Mouse (Mus musculus) lung, postnatal 14 days (tissue): Measurements from ENCODE around the gene Wls.

Experiments
- DNase-seq: peaks from one replicate; pipeline ENCODE4 v3.0.0; 2021

The Wls gene

DNA sequence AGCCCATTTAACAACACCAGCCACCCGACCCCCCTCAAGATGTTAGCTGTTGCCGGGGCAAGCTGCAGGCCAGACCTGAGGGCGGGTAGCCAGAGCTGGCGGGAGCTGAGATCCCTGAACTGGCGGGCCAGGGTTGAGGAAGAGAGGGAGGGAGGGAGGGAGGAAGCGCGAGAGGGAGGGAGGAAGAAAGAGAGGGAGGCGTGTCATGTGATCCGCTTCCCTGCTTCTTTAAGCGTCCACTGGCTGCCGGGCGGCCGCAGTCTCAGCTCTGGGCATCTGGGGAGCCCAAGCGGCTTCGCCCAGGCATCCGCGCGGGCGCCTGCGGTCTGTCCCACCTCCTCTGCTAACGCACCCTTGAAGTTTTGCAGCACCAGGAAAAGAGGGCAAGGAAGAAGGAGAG, at the start of gene Wls:
Gene Wls (plus strand): TSS at position 192 of the 400 bp plus-strand sequence.
- peak; percentile 76 for DNase-seq

DNA sequence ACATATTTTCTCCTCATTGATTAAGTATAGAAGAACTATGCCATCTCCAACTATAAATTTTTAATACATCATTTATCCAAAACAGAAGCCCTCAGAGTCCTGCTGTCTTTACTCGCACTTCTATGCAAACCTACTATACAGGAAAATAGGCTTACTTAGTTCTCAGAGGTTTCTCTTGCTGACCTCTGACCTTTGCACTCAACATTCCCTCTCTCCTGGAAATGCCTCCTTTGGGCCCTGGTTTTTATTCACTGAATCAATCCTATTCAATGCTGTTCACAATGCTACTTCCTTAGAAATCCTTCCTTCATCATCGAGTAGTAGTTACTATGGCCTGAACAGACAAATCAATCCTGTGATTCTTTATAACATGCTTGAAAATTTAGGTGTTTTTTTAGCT, 49.7 kb upstream of the Wls start:
- no peak for DNase-seq

DNA sequence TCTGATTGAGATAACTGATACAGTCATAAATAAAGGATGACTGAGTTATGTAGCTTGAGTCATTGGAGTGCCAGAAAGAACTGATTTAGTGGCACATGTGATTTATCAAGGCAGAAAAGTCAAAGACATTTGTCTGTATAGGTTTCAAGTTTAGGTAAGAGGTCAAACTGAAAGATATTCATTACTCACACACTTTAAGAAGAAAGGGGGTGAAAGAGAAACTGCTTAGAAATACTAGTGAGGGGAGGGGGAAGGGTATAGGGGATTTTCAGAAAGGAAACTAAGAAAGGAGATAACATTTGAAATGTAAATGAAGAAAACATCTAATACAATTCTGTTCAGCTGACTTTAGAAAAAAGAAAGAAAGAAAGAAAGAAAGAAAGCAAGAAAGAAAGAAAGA, 7.9 kb upstream of the Wls start:
- no peak for DNase-seq

DNA sequence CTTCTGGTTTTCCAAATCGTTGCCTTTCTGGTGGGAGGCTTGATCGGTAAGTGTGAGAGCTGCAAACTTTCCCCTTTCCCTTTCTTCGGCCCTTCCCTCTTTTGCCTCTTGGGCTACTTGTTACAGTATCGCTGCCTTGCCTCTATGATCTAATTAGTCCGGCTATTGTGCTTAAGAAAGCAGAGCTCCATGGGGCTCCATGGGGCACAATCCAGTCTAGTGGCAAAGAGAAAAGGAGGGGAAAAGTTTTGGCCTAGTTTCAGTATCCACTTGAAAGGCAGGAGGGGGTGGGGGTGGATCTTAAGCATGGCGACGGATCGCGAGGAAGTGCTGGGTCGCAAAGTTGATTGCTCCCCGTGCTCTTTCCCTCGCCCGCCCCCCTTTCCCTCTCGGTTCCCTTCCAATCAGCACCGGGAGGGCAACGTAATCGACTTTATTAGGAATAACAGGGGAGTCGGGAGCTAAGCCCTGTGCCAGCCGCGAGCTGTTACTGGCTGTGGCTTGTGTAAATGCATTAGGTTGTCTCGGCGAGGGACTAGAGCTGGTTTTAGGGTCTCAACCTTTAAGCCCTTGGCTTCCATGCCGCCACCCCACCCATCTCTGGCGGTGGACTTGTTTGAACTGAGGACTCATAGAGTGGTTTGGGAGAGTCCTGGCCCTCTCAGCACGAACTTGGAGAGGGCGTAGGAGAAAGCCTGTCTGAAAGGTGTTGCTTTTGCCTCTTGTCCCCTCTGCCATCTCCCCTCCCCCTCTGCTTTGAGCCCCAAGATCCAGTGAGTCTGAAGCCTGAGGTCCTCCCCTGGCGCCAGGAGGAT, 737 bp downstream of the Wls start:
- DNase-seq: peak; percentile 73

DNA sequence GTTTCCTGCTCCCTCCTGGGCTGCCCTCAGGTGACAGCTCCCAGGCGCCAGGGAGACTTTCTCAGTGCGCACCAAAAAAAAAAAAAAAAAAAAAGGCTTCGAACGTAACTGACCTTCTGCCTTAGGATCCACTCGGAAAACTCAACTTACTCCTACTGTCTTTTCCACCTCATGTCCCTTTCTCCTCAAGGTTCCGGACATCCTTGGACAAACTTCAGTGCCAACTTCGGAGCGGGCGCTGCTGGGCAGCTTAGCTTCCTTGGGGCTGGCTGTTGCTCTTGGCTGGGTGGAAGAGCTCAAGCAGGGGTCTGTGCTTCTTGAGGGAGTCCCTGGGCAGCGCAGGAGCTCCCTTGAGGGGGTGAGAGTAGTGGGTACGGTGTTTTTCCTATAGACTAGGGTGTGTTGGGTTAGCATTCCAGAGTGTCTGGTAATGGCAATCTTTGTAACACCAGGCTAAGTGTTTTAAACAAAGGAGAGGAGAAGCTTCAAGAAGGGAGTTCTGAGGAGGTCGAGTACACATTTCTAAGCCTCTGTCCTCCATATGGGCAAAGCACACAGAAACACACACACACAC, 1.4 kb downstream of the Wls start:
- DNase-seq: peak; percentile 28

DNA sequence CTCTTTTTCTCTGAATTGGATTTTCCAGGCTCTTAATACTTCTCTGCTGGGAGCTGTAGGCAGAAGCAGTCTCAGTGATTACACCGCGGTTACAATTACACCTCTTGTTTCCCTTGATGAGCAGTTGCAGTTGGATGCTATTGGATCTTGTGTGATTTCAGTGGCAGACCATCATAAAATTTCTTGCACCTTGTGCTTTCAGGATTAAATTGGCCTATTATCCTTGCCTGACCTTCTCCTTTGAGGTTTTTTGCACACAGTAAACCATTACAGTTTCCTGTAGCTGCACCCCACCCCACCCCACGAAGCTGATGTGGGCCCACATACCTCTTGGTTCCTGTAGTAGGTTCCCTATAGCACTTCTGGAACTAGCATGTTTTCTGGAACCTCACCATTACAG, 2.0 kb downstream of the Wls start:
- DNase-seq: no peak

DNA sequence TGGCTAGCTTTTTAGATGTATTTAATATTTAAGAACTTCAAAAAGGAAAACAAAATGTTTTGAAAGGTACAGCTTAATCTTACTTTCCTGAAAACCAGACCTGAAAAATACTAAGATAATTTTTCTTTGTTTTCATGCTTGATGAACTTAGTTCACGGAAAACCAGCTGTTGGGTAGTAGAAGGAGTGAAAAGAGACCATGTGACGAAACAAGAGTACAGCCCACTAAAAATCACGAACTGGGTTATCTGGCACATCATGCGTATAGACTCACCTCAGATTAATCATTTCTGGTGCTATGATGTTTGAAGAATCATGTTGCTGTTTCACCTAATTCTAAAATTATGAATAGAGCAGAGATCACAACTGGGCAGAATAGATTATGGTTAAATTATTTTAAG, 3.7 kb downstream of the Wls start:
- no peak for DNase-seq

DNA sequence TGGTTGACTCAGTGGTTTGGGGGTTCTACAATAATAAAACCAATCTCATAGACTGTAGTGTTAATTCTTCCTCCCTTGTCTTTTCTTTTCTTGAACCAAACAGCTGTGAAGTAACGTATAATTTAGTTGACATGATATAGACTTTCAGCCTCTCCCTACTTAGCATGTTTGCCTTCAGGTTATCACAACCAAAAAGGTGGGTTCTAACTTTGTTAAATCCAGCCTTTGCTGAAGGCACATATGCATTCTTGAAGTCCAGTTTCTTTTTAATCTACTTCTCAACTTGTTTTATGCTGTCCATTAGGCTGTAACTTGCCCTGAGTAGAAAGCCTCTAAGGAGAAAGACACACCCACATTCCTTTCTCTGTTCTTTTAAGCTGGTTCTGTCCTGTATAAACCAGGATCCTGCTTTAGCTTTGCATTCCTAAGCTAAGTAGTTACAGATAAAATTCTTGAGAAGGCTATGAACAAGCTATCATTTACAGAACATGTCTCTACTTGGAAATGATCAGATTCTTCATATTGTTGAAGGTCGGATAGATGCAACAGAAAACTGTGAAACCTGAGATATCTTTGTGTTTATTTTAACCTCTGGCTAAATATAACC, 8.0 kb downstream of the Wls start:
- no peak for DNase-seq

DNA sequence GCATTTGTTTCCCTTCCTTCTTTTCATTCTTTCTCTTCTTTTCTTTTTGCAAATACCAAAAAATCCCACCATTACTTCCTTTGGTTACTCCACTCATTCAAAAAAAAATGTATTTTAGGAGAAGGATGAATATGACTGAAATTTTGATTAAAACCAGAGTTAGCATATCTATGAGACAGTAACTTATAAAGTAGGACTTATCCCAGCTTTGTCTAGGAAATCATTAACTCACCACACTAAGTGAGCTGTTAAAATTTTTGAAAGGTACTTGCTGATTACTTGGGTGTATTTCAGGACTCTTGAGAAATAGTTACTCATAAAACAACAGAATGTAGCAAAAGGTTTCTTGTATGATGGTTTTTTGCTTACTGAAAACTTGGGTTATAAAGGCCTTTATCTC, 8.7 kb downstream of the Wls start:
- DNase-seq: no peak

DNA sequence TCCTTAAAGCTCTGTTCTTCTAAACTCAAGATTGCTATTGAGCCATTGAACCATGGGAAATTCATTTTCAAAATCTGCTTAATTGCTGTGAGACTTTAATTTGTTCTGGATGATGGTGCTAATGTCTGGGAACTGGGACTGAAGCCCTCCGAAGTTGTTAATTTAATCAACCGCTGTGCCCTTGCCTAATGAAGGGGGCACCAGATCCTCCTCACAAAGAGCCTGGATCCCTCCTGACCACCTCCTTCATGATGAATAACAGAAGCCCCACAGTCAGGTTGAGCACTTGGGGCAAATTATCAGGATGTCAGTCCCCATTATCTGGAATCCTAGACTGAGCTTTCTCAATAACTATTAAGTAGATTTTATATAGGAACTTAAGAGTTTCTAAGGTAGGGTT, 12.0 kb downstream of the Wls start:
- no peak for DNase-seq

DNA sequence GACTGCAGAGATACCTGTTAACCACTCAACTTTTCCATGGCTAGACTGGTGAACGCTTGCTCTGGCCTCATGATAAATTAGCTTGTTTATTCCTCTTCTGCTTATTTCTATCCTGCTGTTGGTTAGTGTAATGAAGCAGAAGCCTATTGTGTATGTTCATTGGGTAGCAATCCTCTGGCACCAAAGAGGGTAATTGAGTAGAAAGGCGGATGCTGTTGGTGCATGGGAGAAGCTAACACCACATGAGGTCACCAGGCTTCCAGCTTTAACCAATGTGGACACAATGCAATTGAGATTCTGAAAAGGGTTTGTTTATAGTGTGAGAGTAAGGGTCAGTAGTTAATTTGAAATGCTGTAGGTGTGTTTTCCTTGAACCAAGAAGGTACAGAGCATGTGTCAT, 12.5 kb downstream of the Wls start:
- no peak for DNase-seq

DNA sequence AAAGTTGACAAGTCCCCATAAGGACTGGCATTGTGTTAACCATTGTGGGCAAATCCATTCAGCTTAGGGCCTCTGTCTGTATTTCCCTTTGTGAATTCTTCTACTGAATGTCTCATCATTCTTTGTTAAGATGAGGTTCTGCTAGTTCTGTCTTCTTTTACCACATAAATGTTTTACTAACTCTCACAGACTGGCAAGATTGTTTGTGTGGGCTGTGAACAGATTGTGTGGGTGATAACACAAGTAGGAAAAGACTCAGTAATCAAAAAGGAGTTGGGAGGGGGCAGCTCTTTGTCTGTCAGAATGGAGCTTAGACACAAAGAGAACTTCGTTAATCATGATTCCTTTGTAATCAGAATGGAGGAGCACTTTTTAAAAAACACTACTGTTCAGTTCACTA, 17.6 kb downstream of the Wls start:
- DNase-seq: no peak

DNA sequence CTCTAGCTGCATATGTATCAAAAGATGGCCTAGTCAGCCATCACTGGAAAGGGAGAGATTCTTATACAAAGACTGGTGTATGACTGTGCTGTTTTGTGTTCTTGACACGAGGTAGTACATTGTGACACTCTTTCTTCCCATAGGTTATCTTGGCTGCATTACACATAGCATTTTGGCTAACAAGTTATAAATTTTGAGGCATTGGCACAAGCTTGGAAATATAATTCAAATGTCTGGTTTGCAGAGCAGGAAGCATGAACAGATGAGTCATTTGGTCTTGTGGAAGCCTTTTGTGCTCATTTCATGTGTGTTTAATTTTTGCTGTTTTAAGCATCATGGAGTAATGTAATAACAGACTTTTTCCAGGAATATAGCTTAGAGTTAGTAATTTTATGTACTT, 26.2 kb downstream of the Wls start:
- DNase-seq: no peak

DNA sequence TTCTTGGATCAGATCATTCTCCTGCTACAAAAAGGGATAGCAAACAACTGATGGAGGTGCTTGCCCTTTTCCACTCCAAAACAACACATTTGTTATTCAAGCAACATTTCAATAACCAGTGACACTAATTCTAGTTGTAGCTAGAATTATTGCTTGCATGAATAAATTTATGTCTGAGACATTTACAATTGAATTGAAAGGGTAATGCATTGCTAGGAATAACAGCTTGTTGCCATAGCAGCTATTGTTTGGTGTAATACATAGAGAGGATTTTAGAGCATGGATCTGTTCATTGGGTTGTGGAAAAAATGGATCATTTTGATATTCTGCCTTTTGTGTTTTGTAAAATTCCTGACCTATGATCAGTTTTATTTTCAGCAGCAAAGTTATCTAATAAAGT, 39.5 kb downstream of the Wls start:
- no peak for DNase-seq

DNA sequence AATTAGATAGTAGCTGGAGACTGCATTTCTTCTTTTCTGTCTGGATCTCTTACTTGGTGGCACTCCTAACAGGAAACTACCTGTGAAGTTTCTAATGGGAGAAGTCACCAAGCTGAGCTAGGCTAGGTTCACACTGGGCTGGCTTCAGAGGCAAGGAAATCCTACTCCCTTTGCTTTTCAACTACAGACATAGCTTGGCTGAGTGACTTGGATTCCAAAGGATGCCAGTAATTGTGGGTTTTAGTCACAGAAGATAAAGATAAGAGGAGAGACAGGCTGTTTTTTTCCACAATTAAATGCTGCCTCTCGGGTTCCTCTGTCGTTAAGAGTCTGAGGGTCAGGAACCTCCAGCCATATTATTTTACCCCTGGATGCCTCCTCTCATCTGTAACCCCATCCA, 43.9 kb downstream of the Wls start:
- DNase-seq: no peak

DNA sequence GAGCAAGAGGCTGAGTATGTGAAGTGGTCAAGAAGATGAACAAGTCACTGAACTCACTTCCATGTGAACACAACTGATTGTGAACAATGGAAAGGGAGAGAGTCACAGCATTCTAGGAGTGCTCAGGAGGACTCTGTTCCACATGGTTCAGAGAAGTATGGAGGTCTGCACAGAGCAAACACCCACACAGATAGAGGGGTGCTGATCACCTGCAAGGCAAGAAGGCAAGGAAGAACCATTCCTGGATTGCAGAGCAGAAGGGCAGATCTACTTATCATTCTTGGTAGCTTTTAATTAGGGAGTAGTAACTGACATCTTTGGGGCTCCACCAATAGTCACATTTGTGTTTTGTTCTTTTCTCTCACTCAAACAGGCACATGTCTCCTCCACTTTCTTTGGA, 45.3 kb downstream of the Wls start:
- DNase-seq: no peak

DNA sequence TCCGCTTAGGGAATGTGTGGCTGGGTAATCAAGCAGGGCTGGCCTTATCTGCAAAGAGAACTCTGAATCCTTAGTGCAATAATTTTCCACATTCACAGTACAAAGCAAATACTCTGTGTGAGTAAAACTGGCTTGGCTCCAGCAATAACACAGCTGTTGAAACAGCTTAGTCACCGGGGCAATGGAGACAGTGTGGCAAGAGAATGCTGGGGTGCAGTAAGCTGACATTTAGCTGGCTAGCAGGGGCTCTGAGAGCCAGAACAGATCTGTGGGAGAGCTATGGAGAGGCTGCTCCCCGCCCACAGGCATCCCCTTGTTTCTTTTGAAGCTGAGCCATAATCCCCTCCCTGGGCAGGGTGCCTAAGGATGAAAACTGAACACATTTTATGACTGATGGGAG, 45.8 kb downstream of the Wls start:
- DNase-seq: peak; percentile 77

DNA sequence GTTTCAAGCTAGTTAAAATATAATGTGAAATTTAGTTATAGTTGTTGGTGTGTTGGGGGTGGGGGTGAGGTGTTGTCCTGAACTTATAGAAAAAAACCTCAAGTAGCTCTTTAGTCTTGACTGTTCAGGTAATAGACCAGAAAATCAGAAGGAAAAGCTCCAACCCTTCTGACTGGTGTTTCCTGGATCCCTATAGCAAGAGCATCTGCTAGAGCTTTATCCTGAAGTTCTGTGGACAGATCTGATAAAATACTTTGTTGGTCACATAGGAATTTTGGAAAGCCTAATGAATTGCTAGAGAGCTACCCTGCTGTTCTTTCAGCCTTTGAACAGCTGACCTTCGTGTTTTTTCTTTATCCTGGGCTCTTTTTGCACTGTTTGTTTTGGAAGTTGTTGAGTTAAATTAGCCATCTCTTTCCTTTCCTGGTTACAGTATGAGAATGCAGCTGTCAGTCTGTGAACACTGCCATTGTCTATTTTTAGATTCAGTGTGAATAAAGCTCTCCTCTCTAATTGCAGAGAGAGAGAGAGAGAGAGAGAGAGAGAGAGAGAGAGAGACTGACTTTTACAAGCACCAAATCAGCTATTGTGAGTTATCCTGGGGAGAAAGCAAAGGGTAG, 46.4 kb downstream of the Wls start:
- DNase-seq: no peak

DNA sequence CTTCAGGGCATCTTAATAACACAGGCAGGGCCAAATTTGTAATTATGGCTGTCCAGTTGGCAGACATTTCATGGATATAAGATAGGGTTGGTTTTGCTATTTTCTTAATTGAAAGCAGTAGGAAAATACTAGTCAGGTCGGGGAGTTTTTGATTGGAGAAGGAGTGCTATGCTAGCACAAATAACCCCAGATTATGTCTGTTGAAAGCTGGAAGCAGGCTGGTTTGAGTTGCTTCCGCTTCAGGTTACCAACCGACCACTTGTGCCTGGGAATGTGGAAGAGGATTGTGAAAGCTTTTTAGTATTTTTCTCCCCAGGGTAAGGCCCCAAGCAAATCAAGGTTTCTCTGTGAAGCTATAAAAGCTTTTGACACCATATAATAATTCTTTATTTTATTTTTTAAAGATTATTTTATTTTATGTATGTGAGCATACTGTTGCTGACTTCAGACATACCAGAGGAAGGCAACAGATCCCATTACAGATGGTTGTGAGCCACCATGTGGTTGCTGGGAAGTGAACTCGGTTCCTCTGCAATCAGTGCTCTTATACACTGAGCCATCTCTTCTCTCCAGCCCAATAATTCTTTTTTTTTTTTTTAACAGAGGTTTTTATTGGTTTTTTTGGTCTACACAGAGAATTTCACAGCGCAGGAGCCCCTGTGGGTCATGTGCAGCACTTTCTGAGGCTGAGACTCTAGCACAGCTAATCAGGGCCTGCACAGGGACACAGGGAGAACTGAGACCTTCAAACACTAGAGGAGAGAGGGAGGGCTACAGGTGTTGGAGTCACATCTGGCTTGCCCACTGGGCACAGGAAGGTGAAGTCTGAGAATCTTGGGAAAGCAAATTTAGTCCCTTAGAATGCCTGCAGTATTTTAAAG, 50.9 kb downstream of the Wls start:
- DNase-seq: no peak

DNA sequence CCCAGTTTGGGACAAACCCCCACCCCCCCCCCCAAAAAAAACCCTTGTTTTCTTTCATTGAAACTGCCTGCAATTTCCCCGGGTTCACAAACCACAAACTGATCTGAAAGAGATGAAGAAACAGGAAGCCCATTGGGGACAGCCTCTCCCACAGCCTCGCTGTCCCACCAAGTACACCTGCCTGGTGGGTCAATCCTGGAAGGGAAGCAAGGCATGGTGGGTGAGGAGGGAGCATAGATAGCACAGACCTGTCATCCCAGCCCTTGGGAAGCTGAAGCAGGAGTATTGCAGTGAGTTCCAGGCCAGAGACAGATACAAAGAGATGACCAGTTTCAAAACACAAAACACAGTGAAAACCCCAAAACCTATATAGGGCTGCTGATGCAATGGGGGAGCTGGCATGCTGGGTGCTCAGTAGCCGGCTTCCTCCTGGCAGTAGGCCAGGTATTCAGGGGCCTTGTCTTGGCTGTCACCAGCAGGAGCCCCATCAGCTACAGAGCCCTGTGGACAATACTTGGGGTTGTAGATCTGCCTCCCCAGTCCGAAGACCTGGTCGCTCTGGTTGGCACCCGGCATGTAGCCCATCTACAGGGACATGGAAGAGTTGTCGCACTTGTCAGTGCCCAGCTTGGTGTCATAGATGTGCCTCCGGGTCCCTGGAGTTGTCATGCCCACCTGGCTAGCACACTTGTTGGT, 51.7 kb downstream of the Wls start:
- no peak for DNase-seq

DNA sequence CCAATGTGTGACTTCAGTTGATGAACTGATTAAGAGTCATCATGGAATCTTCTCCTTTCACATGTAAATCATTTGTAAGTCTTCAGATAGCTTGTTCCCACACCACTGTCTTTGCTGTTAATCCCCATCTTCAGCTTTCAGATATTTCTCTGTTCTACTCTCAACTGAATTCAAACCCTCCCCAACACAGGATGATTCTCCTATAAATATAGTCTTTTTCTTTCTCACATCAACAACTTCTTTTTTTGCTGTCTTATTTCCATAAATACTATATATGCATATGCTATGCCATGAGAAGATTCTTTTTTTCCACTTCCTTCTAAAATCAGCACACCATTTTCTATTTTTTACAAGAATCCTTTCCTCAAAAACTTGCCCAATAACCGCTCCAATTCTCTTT, 67.9 kb downstream of the Wls start:
- DNase-seq: no peak

DNA sequence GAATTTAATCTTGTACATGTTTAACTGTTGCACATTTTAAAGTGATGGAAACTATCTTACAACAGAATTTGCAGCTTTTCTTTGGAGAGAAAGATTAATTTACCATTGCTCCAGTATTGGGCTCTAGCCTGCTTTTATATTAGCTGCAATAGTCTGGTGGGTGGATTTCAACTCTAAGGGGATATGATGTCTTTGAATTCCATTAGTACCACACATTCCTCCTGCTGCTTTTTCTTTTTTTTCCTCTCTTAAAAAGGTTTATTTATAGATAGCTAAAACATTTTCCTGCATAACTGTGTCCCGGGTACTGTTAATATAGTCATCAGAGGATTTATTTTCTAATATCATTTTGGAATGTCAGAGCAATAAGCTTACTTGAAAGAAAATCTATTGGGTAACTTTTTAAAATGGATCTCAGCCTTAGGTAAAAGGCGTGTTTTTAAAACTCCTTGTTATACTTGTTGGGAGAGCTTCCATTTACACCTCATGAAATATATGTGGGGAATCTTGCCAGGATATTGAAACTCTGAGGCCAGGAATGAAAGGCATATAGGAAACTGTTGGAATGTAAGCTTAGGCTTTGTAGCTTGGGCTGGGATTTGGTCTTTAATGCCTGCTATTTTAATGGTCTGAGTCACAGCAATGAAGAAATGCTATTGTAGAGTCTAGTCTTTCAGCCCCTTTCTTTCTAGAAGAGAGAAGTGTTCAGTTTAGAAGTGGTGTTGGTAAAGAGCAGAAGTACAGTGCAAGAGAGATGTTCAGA, 78.0 kb downstream of the Wls start:
- DNase-seq: no peak
